Mouse (Mus musculus): ENCODE measurements around the gene Mov10l1.

- TF ChIP-seq CTCF (IDR thresholded peaks at IDR 0.05; ENCODE audit: low read depth, low read length) (no peak), POLR2A (IDR thresholded peaks at IDR 0.05; ENCODE audit: insufficient read depth, low read length) (no peak)
Observed at GRCm38 (mm10) chr15:89073993-89074603, 91.4 kb downstream of the Mov10l1 start.

Measured in ES-Bruce4 (cell line).